Mouse (Mus musculus): ENCODE measurements around the gene Fam133b.

Gene Fam133b

GRCm38 (mm10) chr5:3543629-3544479 lies at the start of gene Fam133b:
Gene Fam133b, plus strand, starts transcription at chr5:3543833.
- DNase-seq = peak; percentile 96

- DNase-seq = no peak
These were observed 49.7 kb upstream of the Fam133b start for GRCm38 (mm10) chr5:3493968-3494367.

- DNase-seq = no peak
These were observed 49.0 kb upstream of the Fam133b start for GRCm38 (mm10) chr5:3494452-3495187.

GRCm38 (mm10) chr5:3497505-3497925 lies 46.1 kb upstream of the Fam133b start:
- DNase-seq = no peak

GRCm38 (mm10) chr5:3500298-3500697 lies 43.3 kb upstream of the Fam133b start:
- DNase-seq = no peak

DNA sequence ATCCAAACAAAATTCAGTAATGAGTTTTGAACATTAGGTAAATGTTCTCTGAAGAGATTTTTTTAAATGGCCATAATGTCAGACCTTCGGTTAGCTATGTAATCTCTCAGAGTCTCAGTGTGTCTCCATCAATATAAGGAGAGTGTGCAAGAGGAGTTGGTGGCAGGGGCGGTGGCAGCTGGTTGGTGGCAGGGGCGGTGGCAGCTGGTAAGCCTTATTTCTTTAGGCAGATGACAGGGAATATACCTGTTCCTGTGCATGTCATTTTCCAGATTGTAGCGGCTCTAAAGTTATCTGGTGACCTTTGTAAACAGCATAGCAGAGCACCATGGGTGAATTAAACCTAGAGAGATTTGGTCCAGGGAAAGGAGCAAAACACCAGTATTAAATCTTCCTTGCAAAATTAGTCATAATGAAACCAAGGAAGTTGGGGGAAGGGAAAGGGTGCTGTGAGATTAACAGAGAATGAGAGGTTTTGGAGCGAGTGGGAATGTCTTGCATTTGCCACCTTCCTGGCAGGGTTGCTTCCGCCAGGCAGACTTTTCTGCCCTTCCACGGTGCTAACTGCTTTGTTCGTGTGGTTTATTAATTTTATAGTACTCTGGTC lies 42.6 kb upstream of the Fam133b start:
- no peak for DNase-seq

DNA sequence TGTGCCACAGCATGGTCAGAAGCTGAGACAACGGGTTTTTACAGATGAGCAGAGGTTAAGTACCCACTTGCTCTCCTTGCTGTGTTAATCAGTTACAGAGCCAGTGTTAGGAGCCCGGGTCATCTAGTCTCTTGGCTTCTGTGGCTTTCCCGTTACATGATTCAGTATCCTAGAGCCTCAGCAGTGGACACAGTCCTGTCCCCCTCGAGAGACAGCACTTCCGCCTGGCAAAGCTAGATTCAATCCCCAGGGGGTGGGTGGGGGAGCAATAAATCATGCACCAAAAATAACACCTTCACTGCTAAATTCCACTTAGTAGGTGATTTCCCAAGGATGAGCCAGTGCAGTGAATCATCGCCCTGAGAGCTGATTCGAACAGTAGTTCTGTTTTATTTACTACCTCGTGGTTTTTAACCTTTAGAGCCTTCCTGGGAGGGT lies 42.0 kb upstream of the Fam133b start:
- DNase-seq = peak; percentile 91

DNA sequence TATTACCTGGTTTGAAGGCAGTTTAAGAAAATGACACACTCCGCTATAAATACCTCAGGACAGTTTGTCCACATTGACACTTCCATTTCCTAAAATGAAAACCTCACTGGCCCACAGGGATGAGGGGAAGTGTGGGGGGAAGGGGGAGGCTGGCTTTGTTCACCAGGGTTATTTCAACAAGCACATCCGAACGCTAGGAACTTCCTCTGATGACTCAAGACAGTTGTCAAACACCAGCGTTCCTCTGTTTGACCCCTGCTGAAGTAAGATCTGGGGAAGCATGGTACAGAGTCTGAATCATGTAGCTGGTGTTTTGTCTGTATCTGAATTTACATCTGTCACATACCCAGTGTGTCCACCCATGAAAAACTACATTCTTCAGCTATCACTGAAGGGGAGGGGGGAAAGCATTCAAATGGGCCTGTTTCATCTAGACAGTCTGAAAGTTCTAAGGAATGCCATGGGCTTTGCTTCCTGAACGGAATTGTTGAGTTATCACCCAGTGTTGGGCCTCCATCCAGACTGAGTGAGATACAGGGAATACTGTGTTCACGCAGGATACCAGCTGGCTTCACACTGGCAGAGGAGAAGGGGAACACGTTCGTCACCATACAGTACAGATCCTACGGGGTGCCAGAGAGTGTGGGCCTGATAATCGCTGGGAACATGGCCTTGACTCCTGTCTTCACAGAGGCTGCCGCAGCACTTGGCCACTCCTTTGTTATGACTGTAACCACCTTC lies 40.9 kb upstream of the Fam133b start:
- peak; percentile 81 for DNase-seq

DNA sequence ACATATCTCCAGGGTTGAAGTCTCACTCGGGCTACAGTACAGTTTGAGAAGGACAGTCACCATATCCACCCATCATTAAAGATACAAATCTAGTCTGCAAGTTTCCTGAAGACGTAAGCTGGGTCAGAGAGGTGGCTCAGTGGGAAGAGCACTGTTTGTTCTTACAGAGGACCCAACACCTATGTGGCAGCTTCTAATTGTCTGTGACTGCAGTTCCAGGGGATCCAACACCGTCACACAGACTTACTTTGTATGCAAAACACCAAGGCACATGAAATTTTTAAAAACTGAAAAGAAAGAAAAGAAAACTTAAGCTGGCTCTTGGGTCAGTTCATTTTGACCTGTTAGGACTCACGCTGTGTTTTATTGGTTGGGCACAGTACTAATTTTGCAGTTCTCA lies 40.3 kb upstream of the Fam133b start:
- no peak for DNase-seq

DNA sequence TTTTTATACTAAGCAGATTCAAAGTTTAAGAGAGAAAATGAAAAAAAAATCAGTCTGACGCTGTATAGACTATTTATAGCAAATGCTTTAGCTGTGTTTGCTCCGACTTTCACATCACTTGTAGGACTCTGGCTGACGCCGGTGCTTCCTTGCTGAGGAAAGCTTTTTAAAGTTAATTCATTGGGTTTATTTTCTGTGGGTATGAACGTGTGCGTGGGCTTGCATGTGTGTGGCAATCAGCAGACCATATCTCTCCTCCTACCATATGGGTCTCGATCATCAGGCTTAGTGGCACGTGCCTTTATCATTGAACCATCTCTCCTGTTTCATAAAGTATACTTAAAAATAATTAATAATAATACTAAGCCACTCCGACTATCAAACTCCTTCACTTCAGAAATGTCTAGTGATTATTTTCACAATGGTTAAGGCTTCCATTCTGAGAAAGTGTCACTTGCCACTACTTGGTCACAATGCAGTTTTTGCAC lies 39.8 kb upstream of the Fam133b start:
- no peak for DNase-seq

DNA sequence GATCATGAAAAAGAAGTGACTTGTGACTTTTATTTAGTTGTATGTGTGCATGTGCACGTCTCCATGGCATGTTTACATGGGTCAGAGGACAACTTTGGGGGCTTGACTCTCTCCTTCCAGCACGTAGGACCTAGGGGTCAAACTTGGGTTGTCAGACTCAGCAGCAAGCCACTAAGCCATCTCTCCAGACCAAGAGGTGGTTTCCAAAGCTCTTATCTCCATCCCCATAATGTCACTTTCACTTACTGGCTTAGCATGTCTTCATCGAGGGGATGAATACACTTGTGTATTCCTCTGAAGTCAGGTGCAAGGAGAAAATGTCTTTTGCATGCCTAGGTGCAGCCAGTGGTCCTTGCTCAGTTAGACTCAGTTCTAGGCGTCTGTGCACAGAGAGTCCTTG lies 39.2 kb upstream of the Fam133b start:
- no peak for DNase-seq

GRCm38 (mm10) chr5:3505553-3505952 lies 38.1 kb upstream of the Fam133b start:
- no peak for DNase-seq

DNA sequence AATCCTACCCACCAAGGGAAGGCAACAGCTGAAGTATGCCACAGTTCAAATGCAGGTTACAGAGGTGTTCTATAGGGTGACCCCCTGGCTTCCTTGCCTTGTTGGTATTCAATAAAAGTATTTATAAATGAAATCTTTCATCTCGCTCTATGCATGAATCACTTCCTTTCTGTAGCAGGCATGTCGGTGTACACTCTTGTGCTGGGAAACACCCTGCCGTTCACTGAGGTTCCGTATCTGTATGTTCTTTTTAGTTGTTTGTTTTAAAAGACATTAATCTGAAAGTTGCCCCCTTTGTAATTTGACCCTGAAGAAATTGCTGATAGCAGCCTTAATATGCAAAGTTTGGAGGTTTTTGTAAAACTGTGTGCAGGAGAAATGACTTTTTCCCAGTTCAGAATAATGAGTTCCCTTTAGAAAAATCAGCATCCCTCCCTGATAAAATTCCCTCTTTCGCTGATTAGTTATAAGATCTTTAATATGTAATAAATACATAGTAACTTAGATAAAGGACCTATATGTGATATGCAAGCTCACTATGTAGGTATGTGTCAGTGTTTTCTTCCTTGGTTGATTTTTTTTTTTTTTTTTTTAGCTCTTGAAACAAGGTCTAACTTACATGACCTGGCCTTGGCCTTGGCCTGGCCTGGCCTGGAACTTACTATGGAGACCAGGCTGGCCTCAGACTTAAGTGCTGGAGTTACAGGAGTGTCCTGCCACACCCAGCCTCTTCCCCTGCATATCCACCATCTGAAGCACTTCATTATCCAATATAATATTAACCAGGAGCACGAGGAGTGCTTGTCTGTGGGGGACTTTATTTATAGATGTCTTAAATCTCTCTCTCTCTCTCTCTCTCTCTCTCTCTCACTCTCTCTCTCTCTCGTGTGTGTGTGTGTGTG lies 34.9 kb upstream of the Fam133b start:
- DNase-seq = no peak

DNA sequence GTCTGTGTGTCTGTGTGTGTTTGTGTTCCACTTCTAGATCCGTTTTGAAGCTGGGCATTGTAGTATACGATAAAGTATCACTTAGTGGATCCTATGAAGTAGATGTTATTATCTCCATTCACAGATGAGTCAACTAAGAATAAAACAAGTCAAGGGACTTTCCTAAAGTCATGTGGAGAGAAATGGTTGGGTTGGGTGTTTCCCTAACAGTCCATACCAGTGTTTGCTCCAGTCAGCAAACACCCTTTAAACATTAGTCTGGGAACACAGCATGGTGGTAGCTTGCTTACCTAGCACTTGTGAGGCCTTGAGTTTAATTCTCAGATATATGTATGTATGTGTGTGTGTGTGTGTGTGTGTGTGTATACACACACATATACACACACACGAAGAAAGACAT lies 34.1 kb upstream of the Fam133b start:
- no peak for DNase-seq

DNA sequence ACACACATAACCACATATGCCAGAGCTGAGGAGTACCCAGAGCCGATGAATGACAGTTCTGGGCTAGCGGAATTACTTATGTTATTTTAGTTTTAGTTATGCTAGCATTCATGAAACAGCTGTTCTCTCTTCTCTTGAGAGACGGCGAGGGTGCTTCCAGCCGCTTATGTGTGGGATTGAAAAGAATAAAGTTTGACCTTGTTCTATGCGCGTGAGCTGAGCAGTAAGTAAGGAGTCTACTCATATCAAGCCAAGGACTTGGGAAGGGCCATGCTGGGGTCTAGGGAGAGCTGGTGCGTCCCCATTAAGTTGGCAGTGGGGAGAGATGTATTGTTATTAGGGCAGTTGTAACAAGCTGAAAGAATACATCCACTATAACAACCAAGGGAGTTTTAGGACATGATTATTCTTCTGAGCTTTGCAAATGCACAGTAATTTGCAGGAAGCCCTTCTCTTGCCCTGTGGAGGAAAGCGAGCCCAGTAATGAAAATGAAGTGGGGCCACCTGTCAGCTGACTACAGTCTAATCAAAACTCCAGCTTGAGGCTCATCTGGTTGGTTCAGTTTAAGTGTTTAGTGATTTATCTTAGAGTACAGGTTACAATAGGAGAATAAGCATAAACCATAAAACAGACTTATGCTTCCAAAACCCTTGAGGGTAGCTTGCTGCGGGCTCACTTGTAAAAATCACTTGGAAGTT lies 32.4 kb upstream of the Fam133b start:
- DNase-seq = no peak

DNA sequence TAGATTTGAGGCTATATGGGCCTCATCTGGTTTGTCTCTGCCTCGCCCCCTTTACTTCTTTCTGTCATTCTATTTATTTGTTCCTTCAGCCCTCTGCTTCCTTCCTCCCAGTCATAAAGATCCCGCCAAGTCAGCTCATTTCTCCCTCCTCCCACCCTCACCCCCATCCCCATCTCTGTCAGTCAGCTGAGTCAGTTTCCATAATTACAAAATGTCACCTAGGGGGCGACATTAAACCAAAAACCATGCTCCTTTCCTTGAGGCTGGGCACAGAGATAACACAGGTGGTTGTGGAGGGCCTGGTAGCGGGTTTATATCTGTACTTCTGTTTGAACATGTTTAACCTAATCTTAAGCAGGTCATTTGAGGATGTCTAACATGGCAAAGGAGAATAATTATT lies 31.0 kb upstream of the Fam133b start:
- DNase-seq = no peak

- DNase-seq = no peak
These were observed 28.7 kb upstream of the Fam133b start for GRCm38 (mm10) chr5:3514901-3515311.

GRCm38 (mm10) chr5:3515477-3515876 lies 28.2 kb upstream of the Fam133b start:
- DNase-seq = no peak

- DNase-seq = peak; percentile 66
These were observed 27.1 kb upstream of the Fam133b start for GRCm38 (mm10) chr5:3516481-3517075.

GRCm38 (mm10) chr5:3520493-3521359 lies 22.9 kb upstream of the Fam133b start:
- DNase-seq = no peak
